Mouse (Mus musculus) liver, adult 2 months (tissue): ENCODE measurements around the gene Dctpp1. TPM values are rescaled to one million over a fixed set of nuclear protein-coding genes. Genes with fewer than 3 reads are reported as not detected.

Source experiments
- DNase-seq: peaks from one replicate; pipeline ENCODE4 v3.0.0-alpha.2; 2011; ENCODE audit warnings: low read depth, low spot score; ENCODE audit errors: extremely low read depth
- H3K27ac ChIP-seq: fragments of 200-500 bp; replicated peaks from 2 replicates; pipeline ENCODE4 v1.5.1; 2012; ENCODE audit warnings: low read depth, mild to moderate bottlenecking, control low read depth, inconsistent platforms, low read length; ENCODE audit not compliant: insufficient read depth
- H3K27me3 ChIP-seq: fragments of 200-500 bp; 2 replicates; pipeline ENCODE4 v1.6.1; 2012; ENCODE audit warnings: mild to moderate bottlenecking, moderate library complexity, low read length, inconsistent platforms; ENCODE audit not compliant: control insufficient read depth, insufficient read depth
- H3K36me3 ChIP-seq: fragments of 200-500 bp; 2 replicates; pipeline ENCODE4 v1.6.1; 2012; ENCODE audit warnings: low read length, inconsistent platforms; ENCODE audit not compliant: control insufficient read depth, insufficient read depth
- H3K4me1 ChIP-seq: fragments of 200-500 bp; 2 replicates; pipeline ENCODE4 v1.6.1; 2011; ENCODE audit warnings: low read length; ENCODE audit not compliant: control insufficient read depth, insufficient read depth
- H3K4me3 ChIP-seq: fragments of 200-500 bp; 2 replicates; pipeline ENCODE4 v1.5.1; 2011; ENCODE audit warnings: low read depth, mild to moderate bottlenecking, control low read depth, low read length, moderate library complexity; ENCODE audit not compliant: insufficient read depth
- H3K79me2 ChIP-seq: fragments of 200-500 bp; 2 replicates; pipeline ENCODE4 v1.6.1; 2012; ENCODE audit warnings: inconsistent platforms, mild to moderate bottlenecking, low read length, moderate library complexity; ENCODE audit not compliant: control insufficient read depth, insufficient read depth
- H3K9ac ChIP-seq: fragments of 200-500 bp; 2 replicates; pipeline ENCODE4 v1.6.1; 2012; ENCODE audit warnings: low read depth, mild to moderate bottlenecking, control low read depth, inconsistent platforms, low read length
- CTCF ChIP-seq: fragments of 200-500 bp; IDR thresholded peaks from 2 replicates; pipeline ENCODE4 v1.5.1; 2011; ENCODE audit warnings: low read depth, low read length, control low read depth
- POLR2A ChIP-seq: fragments of 200-500 bp; IDR thresholded peaks from 2 replicates; pipeline ENCODE4 v1.6.1; 2011; ENCODE audit warnings: low read length, control low read depth; ENCODE audit not compliant: insufficient read depth; ENCODE audit errors: extremely low read depth
- WGBS: fragments of 180-500 bp; shearing (Covaris S2); methylation state at CpG from one replicate; pipeline ENCODE4 v1.1.7; 2018; 5-methylcytosine and 5-hydroxymethylcytosine counted together
- polyA plus RNA-seq: library from polyadenylated mRNA; depleted of rRNA; stranded (reverse); fragments of >200 nt; gene quantifications from 2 replicates; pipeline ENCODE4 v1.2.3, GENCODE M21; 2012
- total RNA-seq: library from RNA; depleted of rRNA; stranded (reverse); fragments of >200 nt; gene quantifications from 2 replicates; pipeline ENCODE4 v1.2.3, GENCODE M21; 2014

Dctpp1 gene
- total and polyA plus RNA-seq, 2 experiments = 61.5 to 70.7 TPM

DNA sequence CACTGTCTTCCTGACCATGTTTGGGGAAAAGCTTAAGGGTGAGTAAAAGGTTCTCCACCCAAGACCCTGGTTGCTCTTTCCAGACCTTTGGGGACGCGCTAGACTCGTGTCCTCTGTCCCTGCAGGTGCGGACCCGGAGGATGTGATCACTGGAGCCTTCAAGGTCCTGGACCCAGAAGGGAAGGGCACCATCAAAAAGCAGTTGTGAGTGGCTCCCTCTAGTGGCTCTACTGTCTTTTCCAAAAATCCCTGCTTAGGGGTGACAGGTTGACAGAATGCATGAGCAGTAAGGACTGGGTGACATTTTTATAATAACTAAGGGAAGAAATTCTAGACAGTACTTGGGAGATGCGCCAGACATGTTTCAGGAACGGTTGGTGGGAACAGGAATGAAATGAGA, 47.0 kb downstream of the Dctpp1 start:
- H3K27ac ChIP-seq = no peak overlapping the region
- no peak overlapping the region for H3K9ac ChIP-seq
- peak; percentile 59 for TF ChIP-seq CTCF
- TF ChIP-seq POLR2A = no peak
- no peaks in the 10 kb centered on the region for H3K27me3 ChIP-seq
- no peaks in the 10 kb centered on the region for H3K4me1 ChIP-seq
- H3K36me3 ChIP-seq = no peaks in the 10 kb centered on the region
- no peaks in the 10 kb centered on the region for H3K79me2 ChIP-seq
- no peak overlapping the region for H3K4me3 ChIP-seq
- 45% methylated on average over 7 of the region's 7 CpGs for WGBS
- DNase-seq = peak; percentile 38

- Histone ChIP-seq H3K4me1 (no peaks in the 10 kb centered on the region), H3K4me3 (no peak overlapping the region), H3K9ac (no peak overlapping the region), H3K27ac (no peak overlapping the region), H3K27me3 (no peaks in the 10 kb centered on the region), H3K79me2 (peaks cover 5% of the 10 kb centered on the region), H3K36me3 (no peaks in the 10 kb centered on the region)
- DNase-seq = no peak
- WGBS = 87% methylated on average over 12 of the region's 12 CpGs
- TF ChIP-seq POLR2A (no peak), CTCF (no peak)
Measured at GRCm38 (mm10) chr7:127212432-127213250, 47.9 kb downstream of the Dctpp1 start.

DNA sequence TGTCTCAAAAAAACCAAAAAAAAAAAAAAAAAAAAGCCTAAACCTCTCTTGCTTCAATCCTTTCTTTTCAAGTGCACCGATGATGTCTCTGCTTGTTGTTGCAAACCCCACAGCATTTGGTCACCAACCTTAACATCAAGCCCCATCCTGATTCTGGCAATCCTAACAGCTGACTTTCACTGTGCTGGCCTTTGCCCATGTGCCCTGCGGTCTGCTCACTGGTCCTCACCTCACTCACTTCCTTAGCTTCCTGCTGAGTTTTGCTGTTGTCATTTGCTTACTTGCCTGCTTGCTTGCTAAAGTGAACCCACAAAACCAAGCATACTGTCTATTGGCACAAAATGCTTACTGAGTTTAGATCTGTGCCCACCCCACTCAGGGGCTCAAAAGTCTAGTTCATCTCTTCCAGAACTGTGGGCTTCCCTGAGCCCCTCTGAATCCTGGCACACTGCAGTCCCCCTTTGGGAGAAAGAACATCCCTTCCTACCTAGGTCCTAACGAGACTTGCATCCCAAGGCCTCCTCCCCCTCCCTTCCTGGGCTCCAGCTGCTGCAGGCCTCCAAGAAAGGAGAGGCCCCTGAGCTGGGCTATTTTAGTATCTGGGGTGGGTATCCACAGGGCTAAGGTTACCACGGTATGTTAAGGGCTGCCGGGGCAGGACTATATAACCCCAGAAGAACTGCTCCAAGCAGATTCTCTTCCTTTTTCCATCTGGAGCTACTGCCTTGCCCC, 49.3 kb downstream of the Dctpp1 start:
- Histone ChIP-seq H3K27ac (no peak overlapping the region), H3K36me3 (no peaks in the 10 kb centered on the region), H3K79me2 (peaks cover 11% of the 10 kb centered on the region), H3K27me3 (no peaks in the 10 kb centered on the region), H3K4me1 (peaks cover 7% of the 10 kb centered on the region), H3K9ac (no peak overlapping the region), H3K4me3 (no peak overlapping the region)
- DNase-seq = no peak
- 92% methylated on average over 5 of the region's 5 CpGs for WGBS
- TF ChIP-seq POLR2A = no peak
- no peak for TF ChIP-seq CTCF

DNA sequence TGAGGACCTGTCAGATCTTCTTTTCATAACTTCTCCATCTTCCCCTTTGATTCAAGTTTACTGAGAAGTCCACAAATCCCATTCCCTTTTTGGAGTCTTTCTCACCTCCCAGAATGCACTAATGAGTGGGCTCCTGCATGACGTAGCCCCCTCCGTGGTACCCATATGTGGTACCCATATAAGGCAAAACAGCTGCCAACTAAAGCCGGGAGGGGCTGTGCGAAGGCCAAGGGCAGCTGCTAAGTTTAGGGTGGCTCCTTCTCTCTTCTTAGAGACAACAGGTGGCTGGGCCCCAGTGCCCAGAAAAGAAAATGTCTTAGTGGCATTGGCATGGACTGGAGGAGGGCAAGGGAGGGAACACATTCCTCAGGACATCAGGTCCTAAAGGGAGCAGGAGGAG, 50.2 kb downstream of the Dctpp1 start:
- no peak overlapping the region for H3K9ac ChIP-seq
- no peaks in the 10 kb centered on the region for H3K27me3 ChIP-seq
- H3K4me3 ChIP-seq = no peak overlapping the region
- 93% methylated on average over 4 of the region's 4 CpGs for WGBS
- peaks cover 7% of the 10 kb centered on the region for H3K4me1 ChIP-seq
- DNase-seq = no peak
- H3K36me3 ChIP-seq = no peaks in the 10 kb centered on the region
- no peak overlapping the region for H3K27ac ChIP-seq
- H3K79me2 ChIP-seq = peaks cover 11% of the 10 kb centered on the region
- TF ChIP-seq CTCF = no peak
- no peak for TF ChIP-seq POLR2A

DNA sequence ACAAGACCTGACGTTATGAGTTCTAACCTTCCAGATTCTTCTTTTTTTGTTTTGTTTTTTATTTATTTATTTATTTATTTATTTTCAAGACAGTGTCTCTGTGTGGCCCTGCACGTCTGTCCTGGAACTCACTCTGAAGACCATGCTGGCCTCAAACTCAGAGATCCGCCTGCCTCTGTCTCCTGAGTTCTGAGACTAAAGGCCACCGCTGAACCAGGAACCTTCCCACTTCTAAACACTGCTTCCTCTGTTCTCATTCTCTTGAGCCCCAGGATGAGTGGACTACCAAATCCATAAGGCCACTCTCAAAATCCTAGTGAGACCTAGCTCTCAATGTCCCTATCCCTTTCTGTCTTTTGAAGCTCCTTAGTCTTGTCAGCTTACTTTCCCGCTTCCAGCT, 50.7 kb downstream of the Dctpp1 start:
- 85% methylated on average over 5 of the region's 5 CpGs for whole genome bisulfite sequencing
- H3K4me3 ChIP-seq = no peak overlapping the region
- no peaks in the 10 kb centered on the region for H3K36me3 ChIP-seq
- peaks cover 11% of the 10 kb centered on the region for H3K79me2 ChIP-seq
- no peaks in the 10 kb centered on the region for H3K27me3 ChIP-seq
- H3K9ac ChIP-seq = no peak overlapping the region
- H3K4me1 ChIP-seq = peaks cover 7% of the 10 kb centered on the region
- DNase-seq = no peak
- TF ChIP-seq POLR2A = no peak
- TF ChIP-seq CTCF = no peak
- no peak overlapping the region for H3K27ac ChIP-seq
